Mouse (Mus musculus) forebrain, embryonic 11.5 days (tissue): ENCODE results near the gene 6030468B19Rik. TPM values are rescaled to one million over a fixed set of nuclear protein-coding genes. Genes with fewer than 3 reads are reported as not detected.
A peak's percentile ranks its signal among the peaks of the same experiment; 100 is the strongest.

Experiments
- ATAC-seq: fragments of 200-750 bp; cut with Nextera tagmentation; replicated peaks from 2 replicates; pipeline ENCODE4 v1.8.0; 2017; ENCODE audit warnings: moderate TSS enrichment; ENCODE audit not compliant: low FRiP score
- DNase-seq: peaks from one replicate; pipeline ENCODE4 v3.0.0-alpha.2; 2017; ENCODE audit warnings: low spot score
- H3K27ac ChIP-seq: fragments of 300-500 bp; sonication (generic); 2 replicates; pipeline ENCODE4 v1.5.1; 2014; ENCODE audit warnings: low read depth, low read length
- H3K27me3 ChIP-seq: fragments of 300-500 bp; sonication (generic); 2 replicates; pipeline ENCODE4 v1.6.1; 2014; ENCODE audit warnings: mild to moderate bottlenecking, low read length, mixed read lengths; ENCODE audit not compliant: control insufficient read depth, insufficient read depth
- H3K36me3 ChIP-seq: fragments of 300-500 bp; sonication (generic); 2 replicates; pipeline ENCODE4 v1.6.1; 2014; ENCODE audit warnings: mild to moderate bottlenecking, low read length, moderate library complexity, mixed read lengths; ENCODE audit not compliant: control insufficient read depth, insufficient read depth
- H3K4me1 ChIP-seq: fragments of 300-500 bp; sonication (generic); replicated peaks from 2 replicates; pipeline ENCODE4 v1.6.1; 2014; ENCODE audit warnings: low read length, mixed read lengths; ENCODE audit not compliant: control insufficient read depth, insufficient read depth
- H3K4me2 ChIP-seq: fragments of 300-500 bp; sonication (generic); 2 replicates; pipeline ENCODE4 v1.6.1; 2014; ENCODE audit warnings: low read depth, mild to moderate bottlenecking, low read length, moderate library complexity, mixed read lengths; ENCODE audit not compliant: severe bottlenecking
- H3K4me3 ChIP-seq: fragments of 300-500 bp; sonication (generic); 2 replicates; pipeline ENCODE4 v1.5.1; 2014; ENCODE audit warnings: low read depth, low read length
- H3K9ac ChIP-seq: fragments of 300-500 bp; sonication (generic); 2 replicates; pipeline ENCODE4 v1.6.1; 2014; ENCODE audit warnings: low read length
- H3K9me3 ChIP-seq: fragments of 300-500 bp; sonication (generic); 2 replicates; pipeline ENCODE4 v1.6.1; 2016; ENCODE audit warnings: low read length, mixed read lengths; ENCODE audit not compliant: control insufficient read depth
- WGBS: fragments of 180-500 bp; shearing (Covaris S2); extraction: QIAGEN DNeasy Blood & Tissue Kit; methylation state at CpG from one replicate; pipeline ENCODE4 v1.1.7; 2014; 5-methylcytosine and 5-hydroxymethylcytosine counted together
- polyA plus RNA-seq: library from polyadenylated mRNA; unstranded; fragments of >200 nt; fragmentation: Nextera tagmentation; extraction: Ambion mirVana; gene quantifications from 2 replicates; pipeline ENCODE4 v1.2.1, GENCODE M21; 2014

6030468B19Rik gene
- polyA plus RNA-seq, 1 experiment from 2014 or later: 1.5 TPM

- 26% methylated on average over 13 of the region's 13 CpGs for WGBS
- Histone ChIP-seq H3K27ac (no peak overlapping the region), H3K27me3 (no peaks in the 10 kb centered on the region), H3K9ac (no peak overlapping the region), H3K36me3 (no peaks in the 10 kb centered on the region), H3K4me2 (peak overlapping the region; percentile 24; the same call in 1 of the 2 replicates), H3K4me3 (no peak overlapping the region), H3K9me3 (no peaks in the 10 kb centered on the region), H3K4me1 (no peaks in the 10 kb centered on the region; the same call in 1 of the 2 replicates)
- DNase-seq: no peak
- ATAC-seq: no peak
Observed at GRCm38 (mm10) chr11:117836306-117836705, 38.8 kb downstream of the 6030468B19Rik start.

DNA sequence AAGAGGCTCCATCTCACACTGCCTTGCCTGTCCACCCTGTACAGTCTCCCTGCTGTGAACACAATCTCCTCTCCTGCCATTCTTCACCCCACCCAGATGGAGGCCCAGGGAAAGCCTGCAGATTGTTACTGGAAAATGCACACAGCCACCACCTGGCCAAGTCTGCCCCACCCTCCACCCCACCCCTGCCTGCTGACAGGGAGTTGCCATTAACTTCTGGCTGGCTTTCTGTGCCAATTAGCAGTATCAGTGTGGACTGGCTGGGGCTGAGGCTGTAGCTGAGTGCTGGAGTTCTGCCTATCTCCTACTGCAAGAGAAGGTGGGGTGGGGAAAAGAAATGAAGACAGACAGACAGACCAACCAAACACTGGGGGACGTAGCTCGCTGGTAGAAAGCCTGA, 41.1 kb downstream of the 6030468B19Rik start:
- Histone ChIP-seq H3K27ac (no peak overlapping the region), H3K9ac (no peak overlapping the region)
- 84% methylated on average over 2 of the region's 2 CpGs for WGBS

DNA sequence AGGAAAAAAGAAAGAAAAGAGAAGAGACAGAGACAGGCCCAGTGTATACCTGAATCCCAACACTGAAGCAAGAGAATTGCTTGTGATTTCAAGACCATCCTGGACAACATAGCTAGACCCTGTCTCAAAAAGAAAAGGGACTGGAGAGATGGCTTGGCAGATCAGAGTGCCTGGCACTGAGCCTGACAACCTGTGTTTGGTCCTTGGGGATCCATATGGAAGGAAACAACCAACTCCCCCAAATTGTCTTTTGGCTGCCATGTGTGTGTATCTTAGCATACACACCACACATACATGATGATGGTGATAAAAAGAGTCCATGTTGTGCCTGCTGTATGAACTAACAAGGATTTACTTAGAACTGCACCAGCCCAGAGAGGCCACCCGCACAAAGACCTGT, 41.6 kb downstream of the 6030468B19Rik start:
- Histone ChIP-seq H3K9ac (no peak overlapping the region), H3K4me1 (no peaks in the 10 kb centered on the region), H3K27me3 (no peaks in the 10 kb centered on the region), H3K27ac (no peak overlapping the region), H3K36me3 (no peaks in the 10 kb centered on the region), H3K9me3 (no peaks in the 10 kb centered on the region), H3K4me3 (no peak overlapping the region), H3K4me2 (no peak overlapping the region)
- 91% methylated on average over 1 of the region's 1 CpGs for WGBS
- no peak for DNase-seq
- ATAC-seq: no peak

More for the DNA sequence above, 41.1 kb downstream of the 6030468B19Rik start:
- no peaks in the 10 kb centered on the region for H3K27me3 ChIP-seq
- DNase-seq (no peak), ATAC-seq (no peak)
- H3K9me3 ChIP-seq: no peaks in the 10 kb centered on the region
- H3K36me3 ChIP-seq: no peaks in the 10 kb centered on the region
- H3K4me1 ChIP-seq: no peaks in the 10 kb centered on the region
- no peak overlapping the region for H3K4me2 ChIP-seq
- no peak overlapping the region for H3K4me3 ChIP-seq

DNA sequence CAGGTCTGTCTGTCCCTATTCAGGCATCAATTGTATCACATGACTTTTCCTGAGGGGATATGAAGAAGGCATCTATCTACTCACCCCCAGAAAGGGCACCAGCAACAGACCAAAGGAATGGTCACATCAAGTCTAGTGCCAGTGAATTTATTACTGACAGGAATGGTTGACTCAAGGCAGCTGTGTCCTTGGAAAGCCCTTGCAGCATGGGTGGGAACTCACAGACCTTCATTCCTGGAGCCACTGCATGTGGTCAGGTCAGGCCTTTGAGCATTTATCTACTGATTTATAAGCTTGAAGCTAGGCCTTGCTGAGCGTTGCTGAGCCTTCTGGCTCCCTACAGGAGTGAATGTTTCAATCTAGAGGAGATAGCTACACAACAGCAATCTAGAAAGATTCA, 43.5 kb downstream of the 6030468B19Rik start:
- H3K27me3 ChIP-seq: no peaks in the 10 kb centered on the region

GRCm38 (mm10) chr11:117843434-117843833, 46.0 kb downstream of the 6030468B19Rik start:
- H3K9ac ChIP-seq: no peak overlapping the region
- no peaks in the 10 kb centered on the region for H3K27me3 ChIP-seq
- DNase-seq: no peak
- 88% methylated on average over 2 of the region's 2 CpGs for WGBS
- H3K4me2 ChIP-seq: no peak overlapping the region
- no peak for ATAC-seq
- H3K27ac ChIP-seq: no peak overlapping the region
- H3K9me3 ChIP-seq: no peaks in the 10 kb centered on the region
- H3K36me3 ChIP-seq: no peaks in the 10 kb centered on the region
- H3K4me1 ChIP-seq: no peaks in the 10 kb centered on the region; the same call in 1 of the 2 replicates
- no peak overlapping the region for H3K4me3 ChIP-seq

More for the DNA sequence above, 43.5 kb downstream of the 6030468B19Rik start:
- H3K4me1 ChIP-seq: no peaks in the 10 kb centered on the region
- no peaks in the 10 kb centered on the region for H3K36me3 ChIP-seq
- 63% methylated on average over 1 of the region's 1 CpGs for WGBS
- H3K4me3 ChIP-seq: no peak overlapping the region
- H3K4me2 ChIP-seq: no peak overlapping the region
- DNase-seq (no peak), ATAC-seq (no peak)
- no peak overlapping the region for H3K9ac ChIP-seq
- H3K9me3 ChIP-seq: no peaks in the 10 kb centered on the region
- no peak overlapping the region for H3K27ac ChIP-seq

DNA sequence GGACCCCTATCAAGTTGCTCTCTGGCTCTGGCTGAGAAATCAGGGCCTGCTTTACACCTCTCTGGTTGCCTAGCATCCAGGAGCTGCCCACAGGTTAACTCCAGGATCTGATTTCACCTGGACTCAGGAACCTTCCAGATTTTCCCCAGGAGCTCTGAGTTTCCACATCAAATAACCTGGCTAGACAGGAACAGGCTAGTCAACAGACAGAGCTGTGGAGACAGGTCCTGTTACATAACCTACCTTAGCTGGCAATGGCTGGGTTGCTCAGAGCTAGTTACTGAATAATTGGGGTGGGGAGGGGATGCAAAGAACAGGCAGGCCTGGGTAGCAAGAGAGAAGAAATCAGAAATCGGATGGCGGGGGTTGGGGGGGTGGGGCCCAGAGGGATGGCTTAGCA, 47.5 kb downstream of the 6030468B19Rik start:
- no peaks in the 10 kb centered on the region for H3K9me3 ChIP-seq
- DNase-seq (no peak), ATAC-seq (no peak)
- no peak overlapping the region for H3K4me3 ChIP-seq
- no peaks in the 10 kb centered on the region; the same call in 1 of the 2 replicates for H3K4me1 ChIP-seq
- no peak overlapping the region for H3K27ac ChIP-seq
- no peak overlapping the region for H3K9ac ChIP-seq
- no peaks in the 10 kb centered on the region for H3K27me3 ChIP-seq
- no peaks in the 10 kb centered on the region for H3K36me3 ChIP-seq
- H3K4me2 ChIP-seq: no peak overlapping the region
- 81% methylated on average over 2 of the region's 2 CpGs for WGBS

DNA sequence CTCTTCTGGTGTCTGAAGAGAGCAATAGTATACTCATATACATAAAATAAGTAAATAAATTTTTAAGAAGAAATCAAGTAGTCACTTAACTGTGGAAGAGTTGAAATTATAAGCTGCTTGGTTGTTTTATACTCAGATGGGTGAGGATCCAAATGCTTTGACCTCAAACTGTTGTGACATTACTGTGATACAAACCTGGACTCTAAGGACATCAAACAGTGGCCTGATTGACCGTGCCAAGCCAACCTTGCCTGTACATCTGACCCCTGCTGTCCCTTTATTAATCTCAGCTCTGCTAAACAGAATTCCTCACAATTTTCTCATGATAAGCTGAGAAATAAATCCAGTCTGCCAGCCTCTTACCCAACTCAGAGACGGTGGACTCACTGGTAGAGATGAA, 48.2 kb downstream of the 6030468B19Rik start:
- H3K27me3 ChIP-seq: no peaks in the 10 kb centered on the region
- peaks cover 5% of the 10 kb centered on the region for H3K4me1 ChIP-seq
- no peak overlapping the region for H3K4me3 ChIP-seq
- H3K9me3 ChIP-seq: no peaks in the 10 kb centered on the region
- WGBS: 82% methylated on average over 2 of the region's 2 CpGs
- no peaks in the 10 kb centered on the region for H3K36me3 ChIP-seq
- no peak overlapping the region for H3K9ac ChIP-seq
- H3K4me2 ChIP-seq: no peak overlapping the region
- ATAC-seq (no peak), DNase-seq (no peak)
- no peak overlapping the region for H3K27ac ChIP-seq

GRCm38 (mm10) chr11:117846640-117847039, 49.2 kb downstream of the 6030468B19Rik start:
- Histone ChIP-seq H3K9me3 (no peaks in the 10 kb centered on the region), H3K4me3 (no peak overlapping the region), H3K36me3 (no peaks in the 10 kb centered on the region), H3K27ac (no peak overlapping the region), H3K4me1 (peaks cover 5% of the 10 kb centered on the region), H3K9ac (no peak overlapping the region), H3K4me2 (no peak overlapping the region), H3K27me3 (no peaks in the 10 kb centered on the region)
- ATAC-seq: no peak
- WGBS: 63% methylated on average over 5 of the region's 5 CpGs
- no peak for DNase-seq

- no peak for ATAC-seq
- H3K4me1 ChIP-seq: peaks cover 5% of the 10 kb centered on the region
- H3K27me3 ChIP-seq: no peaks in the 10 kb centered on the region
- peak overlapping the region; percentile 59 for H3K4me2 ChIP-seq
- H3K36me3 ChIP-seq: peaks cover 3% of the 10 kb centered on the region; the same call in 1 of the 2 replicates
- no peak for DNase-seq
- H3K9me3 ChIP-seq: no peaks in the 10 kb centered on the region
- H3K27ac ChIP-seq: peak overlapping the region; percentile 92; the same call in 1 of the 2 replicates
- H3K9ac ChIP-seq: peak overlapping the region; percentile 78
- 82% methylated on average over 7 of the region's 7 CpGs for WGBS
- H3K4me3 ChIP-seq: peak overlapping the region; percentile 76; the same call in 1 of the 2 replicates
Observed at GRCm38 (mm10) chr11:117847593-117848215, 50.2 kb downstream of the 6030468B19Rik start.
